Mouse (Mus musculus): ENCODE measurements around the gene Mcf2l.

Mcf2l gene

DNA sequence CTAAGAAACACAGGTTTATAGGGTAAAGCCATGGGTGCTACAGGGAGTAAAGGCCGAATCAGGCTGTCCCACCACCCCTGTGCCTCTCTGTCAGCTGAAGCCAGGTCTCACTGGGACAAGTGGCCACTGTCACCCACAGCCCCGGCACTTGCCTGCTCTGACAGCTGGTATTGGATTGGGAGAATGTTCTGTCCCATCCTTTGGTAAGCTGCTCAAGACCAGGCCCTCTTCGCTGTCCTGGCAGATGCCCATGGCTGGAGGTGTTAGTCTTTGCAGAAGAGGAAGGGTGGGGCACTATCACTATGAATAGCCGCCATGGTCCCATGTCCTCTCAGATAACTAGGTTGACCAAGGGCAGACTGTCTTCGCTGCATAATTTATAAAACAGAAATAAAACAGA, 40.0 kb upstream of the Mcf2l start:
- H3K36me3 ChIP-seq (ENCODE audit: insufficient read depth, low read length): peaks cover 91% of the 10 kb centered on the region
- no peaks in the 10 kb centered on the region for H3K27me3 ChIP-seq (ENCODE audit: insufficient read depth, low read length)
- no peak overlapping the region for H3K4me3 ChIP-seq (replicated peaks; ENCODE audit: low read length)
- 0 out of 2 replicates have a peak, but pooled peaks cover 4% of the 10 kb centered on the region for H3K4me1 ChIP-seq (replicated peaks; ENCODE audit: low read depth, low read length)
- H3K9me3 ChIP-seq (ENCODE audit: low read length): no peaks in the 10 kb centered on the region
- TF ChIP-seq CTCF (conservative IDR thresholded peaks at IDR 0.05; ENCODE audit: low read length) (no peak), NANOG (IDR thresholded peaks at IDR 0.05; ENCODE audit: borderline replicate concordance, low read length) (no peak), POU5F1 (IDR thresholded peaks at IDR 0.05; ENCODE audit: borderline replicate concordance, low read length) (no peak)

DNA sequence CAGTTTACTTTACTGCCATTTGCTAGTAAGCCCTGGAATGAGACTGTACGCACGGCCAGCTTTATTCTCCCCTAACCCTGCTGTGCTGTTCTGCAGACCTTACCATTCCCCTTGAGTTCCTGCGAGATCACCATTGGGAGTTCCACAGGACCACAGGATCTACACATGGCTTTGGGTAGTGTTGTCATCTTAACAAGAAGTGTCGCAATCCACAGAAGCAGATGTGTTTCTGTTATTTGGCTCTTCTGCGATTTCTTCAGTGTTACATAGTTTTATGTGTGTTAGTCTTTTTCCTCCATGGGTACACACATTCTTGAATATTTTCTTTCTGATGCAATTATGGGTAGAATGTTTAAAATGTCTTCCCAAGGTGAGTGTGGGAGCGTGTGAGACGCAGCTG, 32.8 kb upstream of the Mcf2l start:
- H3K27me3 ChIP-seq (ENCODE audit: insufficient read depth, low read length): no peaks in the 10 kb centered on the region
- H3K4me1 ChIP-seq (replicated peaks; ENCODE audit: low read depth, low read length): peaks cover 4% of the 10 kb centered on the region; the same call in 1 of the 2 replicates
- H3K36me3 ChIP-seq (ENCODE audit: insufficient read depth, low read length): peaks cover 92% of the 10 kb centered on the region
- H3K4me3 ChIP-seq (replicated peaks; ENCODE audit: low read length): no peak overlapping the region
- TF ChIP-seq NANOG (IDR thresholded peaks at IDR 0.05; ENCODE audit: borderline replicate concordance, low read length): no peak
- TF ChIP-seq CTCF (conservative IDR thresholded peaks at IDR 0.05; ENCODE audit: low read length): no peak
- H3K9me3 ChIP-seq (ENCODE audit: low read length): no peaks in the 10 kb centered on the region

DNA sequence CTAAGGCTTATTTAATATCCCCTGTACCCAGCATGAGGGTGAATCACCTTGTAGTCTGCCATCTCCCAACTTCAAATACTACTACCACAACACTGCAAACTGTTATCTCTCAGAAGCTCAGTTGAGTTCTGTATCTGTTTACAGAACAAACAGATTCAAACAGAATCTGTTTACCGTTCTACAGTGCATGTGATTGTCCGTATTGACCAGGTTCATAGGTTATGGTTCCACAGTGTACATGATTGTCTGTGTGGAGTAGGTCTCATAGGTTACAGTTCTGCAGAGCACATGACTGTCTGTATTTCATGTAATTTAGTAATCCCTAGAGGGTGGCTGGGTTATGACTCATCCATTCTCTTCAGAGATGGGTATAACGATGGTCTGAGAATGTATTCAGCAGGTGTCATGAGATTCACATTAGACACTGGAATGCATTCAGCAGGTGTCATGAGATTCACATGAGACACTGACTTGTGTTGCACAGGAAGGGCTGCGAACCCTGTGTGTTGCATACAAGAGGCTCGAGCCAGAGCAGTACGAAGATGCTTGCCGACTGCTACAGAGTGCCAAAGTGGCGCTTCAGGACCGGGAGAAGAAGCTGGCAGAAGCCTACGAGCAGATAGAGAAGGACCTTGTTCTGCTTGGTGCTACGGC, 31.1 kb upstream of the Mcf2l start:
- Histone ChIP-seq H3K4me1 (replicated peaks; ENCODE audit: low read depth, low read length) (no peaks in the 10 kb centered on the region; the same call in 1 of the 2 replicates), H3K27me3 (ENCODE audit: insufficient read depth, low read length) (no peaks in the 10 kb centered on the region)

DNA sequence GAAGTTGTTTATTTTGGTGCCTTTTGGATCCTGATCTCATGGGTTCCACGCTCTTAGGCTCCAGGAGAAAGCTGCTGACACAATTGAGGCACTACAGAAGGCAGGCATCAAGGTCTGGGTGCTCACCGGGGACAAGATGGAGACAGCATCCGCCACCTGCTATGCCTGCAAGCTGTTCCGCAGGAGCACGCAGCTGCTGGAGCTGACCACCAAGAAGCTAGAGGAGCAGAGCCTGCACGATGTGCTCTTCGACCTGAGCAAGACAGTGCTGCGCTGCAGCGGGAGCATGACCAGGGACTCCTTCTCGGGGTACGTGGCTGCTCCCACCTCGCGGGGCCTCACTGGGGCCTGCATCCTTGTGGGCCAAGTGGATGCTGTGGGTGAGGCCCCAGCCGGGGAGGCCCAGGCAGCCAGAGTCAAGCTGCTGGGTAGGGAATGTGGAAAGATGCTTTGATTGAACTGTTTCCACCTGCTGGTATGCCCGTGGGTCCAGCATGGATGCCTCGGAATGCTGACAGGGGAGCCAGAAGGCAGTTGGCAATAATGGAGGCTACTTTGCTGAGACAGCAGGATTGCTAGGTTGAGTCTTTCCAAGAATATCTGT, 29.2 kb upstream of the Mcf2l start:
- no peak overlapping the region for H3K4me3 ChIP-seq (replicated peaks; ENCODE audit: low read length)
- peaks cover 94% of the 10 kb centered on the region for H3K36me3 ChIP-seq (ENCODE audit: insufficient read depth, low read length)
- H3K9me3 ChIP-seq (ENCODE audit: low read length): no peaks in the 10 kb centered on the region
- no peaks in the 10 kb centered on the region for H3K27me3 ChIP-seq (ENCODE audit: insufficient read depth, low read length)
- TF ChIP-seq CTCF (conservative IDR thresholded peaks at IDR 0.05; ENCODE audit: low read length): no peak
- no peaks in the 10 kb centered on the region; the same call in 1 of the 2 replicates for H3K4me1 ChIP-seq (replicated peaks; ENCODE audit: low read depth, low read length)

More for the DNA sequence above, 31.1 kb upstream of the Mcf2l start:
- Histone ChIP-seq H3K4me3 (replicated peaks; ENCODE audit: low read length) (no peak overlapping the region), H3K36me3 (ENCODE audit: insufficient read depth, low read length) (peaks cover 93% of the 10 kb centered on the region), H3K9me3 (ENCODE audit: low read length) (no peaks in the 10 kb centered on the region)
- no peak for TF ChIP-seq CTCF (conservative IDR thresholded peaks at IDR 0.05; ENCODE audit: low read length)
- no peak for TF ChIP-seq NANOG (IDR thresholded peaks at IDR 0.05; ENCODE audit: borderline replicate concordance, low read length)
- no peak for TF ChIP-seq POU5F1 (IDR thresholded peaks at IDR 0.05; ENCODE audit: borderline replicate concordance, low read length)

DNA sequence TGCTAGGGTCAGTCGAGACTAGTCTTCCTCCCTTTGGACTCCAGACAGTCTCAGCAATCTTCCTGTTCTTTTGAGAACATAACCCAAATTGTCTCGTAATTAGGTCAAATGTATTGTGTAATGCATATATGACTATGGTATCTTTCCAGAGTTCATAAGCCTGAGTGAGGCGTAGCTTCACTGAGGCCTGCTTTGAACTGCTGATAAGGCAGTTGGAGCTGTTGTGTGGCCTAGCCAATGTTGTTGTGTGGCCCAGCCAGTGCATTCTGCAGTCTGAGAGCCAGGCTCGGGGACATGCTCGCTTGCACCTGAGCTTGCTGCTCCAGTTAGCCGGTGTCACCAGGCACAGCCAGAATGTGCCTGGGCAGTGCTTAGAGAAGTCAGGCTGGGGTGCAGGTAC, 27.2 kb upstream of the Mcf2l start:
- no peaks in the 10 kb centered on the region for H3K9me3 ChIP-seq (ENCODE audit: low read length)
- TF ChIP-seq NANOG (IDR thresholded peaks at IDR 0.05; ENCODE audit: borderline replicate concordance, low read length): no peak
- no peak for TF ChIP-seq POU5F1 (IDR thresholded peaks at IDR 0.05; ENCODE audit: borderline replicate concordance, low read length)
- no peak for TF ChIP-seq CTCF (conservative IDR thresholded peaks at IDR 0.05; ENCODE audit: low read length)

DNA sequence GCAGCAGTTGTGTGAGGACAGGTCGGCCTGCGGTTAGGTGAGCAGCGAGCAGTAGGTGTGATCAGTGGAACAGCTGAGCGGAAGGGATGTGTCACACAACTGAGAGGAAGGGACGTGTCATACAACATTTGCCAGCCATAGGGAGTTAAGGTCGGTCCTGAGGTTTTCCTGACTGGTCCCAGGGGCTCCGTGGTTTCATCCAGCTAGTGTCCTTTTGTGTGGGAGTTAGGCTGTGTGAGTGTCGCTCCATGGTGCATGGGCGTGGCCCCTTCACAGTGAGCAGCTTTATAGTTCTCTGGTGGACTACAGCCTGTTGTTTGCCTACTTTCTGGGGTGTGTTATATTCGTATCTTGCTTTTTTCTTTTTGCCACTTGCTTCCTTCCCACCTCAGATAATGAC, 22.4 kb upstream of the Mcf2l start:
- Histone ChIP-seq H3K4me3 (replicated peaks; ENCODE audit: low read length) (no peak overlapping the region), H3K4me1 (replicated peaks; ENCODE audit: low read depth, low read length) (peaks cover 15% of the 10 kb centered on the region), H3K36me3 (ENCODE audit: insufficient read depth, low read length) (peaks cover 62% of the 10 kb centered on the region), H3K9me3 (ENCODE audit: low read length) (no peaks in the 10 kb centered on the region), H3K27me3 (ENCODE audit: insufficient read depth, low read length) (no peaks in the 10 kb centered on the region)
- TF ChIP-seq POU5F1 (IDR thresholded peaks at IDR 0.05; ENCODE audit: borderline replicate concordance, low read length) (no peak), NANOG (IDR thresholded peaks at IDR 0.05; ENCODE audit: borderline replicate concordance, low read length) (no peak), CTCF (conservative IDR thresholded peaks at IDR 0.05; ENCODE audit: low read length) (no peak)

More for the DNA sequence above, 27.2 kb upstream of the Mcf2l start:
- peaks cover 4% of the 10 kb centered on the region for H3K4me1 ChIP-seq (replicated peaks; ENCODE audit: low read depth, low read length)
- peaks cover 89% of the 10 kb centered on the region for H3K36me3 ChIP-seq (ENCODE audit: insufficient read depth, low read length)
- H3K27me3 ChIP-seq (ENCODE audit: insufficient read depth, low read length): no peaks in the 10 kb centered on the region
- H3K4me3 ChIP-seq (replicated peaks; ENCODE audit: low read length): no peak overlapping the region

DNA sequence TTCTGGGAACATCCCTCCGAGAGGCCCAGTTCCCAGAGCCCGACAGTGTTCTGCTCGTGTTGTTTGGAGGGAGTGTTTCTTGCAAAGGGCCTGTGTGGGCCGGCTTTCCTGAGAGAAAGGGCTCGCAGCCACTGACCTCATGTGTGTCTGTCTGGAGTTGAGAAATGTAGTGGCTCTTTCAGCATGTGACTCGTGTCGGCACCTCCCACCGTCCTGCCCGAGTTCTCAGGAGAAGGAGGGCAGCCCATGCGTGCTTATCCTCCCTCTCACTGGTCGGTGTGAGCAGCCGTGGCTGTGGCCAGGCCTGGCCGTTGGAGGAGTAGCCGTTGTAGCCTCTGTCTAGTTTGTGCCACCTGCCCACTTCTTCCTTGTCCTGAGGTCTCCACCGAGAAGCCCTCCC, 17.6 kb upstream of the Mcf2l start:
- no peak overlapping the region for H3K4me3 ChIP-seq (replicated peaks; ENCODE audit: low read length)
- H3K27me3 ChIP-seq (ENCODE audit: insufficient read depth, low read length): no peaks in the 10 kb centered on the region
- no peaks in the 10 kb centered on the region for H3K9me3 ChIP-seq (ENCODE audit: low read length)
- peaks cover 54% of the 10 kb centered on the region for H3K36me3 ChIP-seq (ENCODE audit: insufficient read depth, low read length)
- H3K4me1 ChIP-seq (replicated peaks; ENCODE audit: low read depth, low read length): peaks cover 27% of the 10 kb centered on the region
- TF ChIP-seq NANOG (IDR thresholded peaks at IDR 0.05; ENCODE audit: borderline replicate concordance, low read length) (no peak), CTCF (conservative IDR thresholded peaks at IDR 0.05; ENCODE audit: low read length) (no peak), POU5F1 (IDR thresholded peaks at IDR 0.05; ENCODE audit: borderline replicate concordance, low read length) (no peak)

DNA sequence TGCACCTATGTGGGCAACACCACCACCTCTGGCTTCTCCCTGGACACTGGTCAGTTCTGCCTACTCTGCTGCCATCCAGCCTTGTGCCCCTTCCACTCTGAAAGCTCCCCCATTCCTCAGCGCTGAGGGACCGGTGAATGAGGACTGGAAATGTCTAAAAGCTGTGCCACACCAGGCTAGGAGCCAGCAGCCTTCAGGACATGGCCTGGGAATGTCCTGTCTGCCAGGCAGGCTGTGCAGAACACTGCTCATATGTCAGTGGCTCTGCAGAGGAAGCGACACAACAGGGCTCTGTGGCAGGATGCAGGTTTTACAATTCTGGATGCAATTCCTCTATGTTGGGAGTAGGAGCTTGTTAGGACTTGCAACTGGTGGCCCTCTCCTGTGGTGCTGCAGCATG, 10.5 kb upstream of the Mcf2l start:
- Histone ChIP-seq H3K27me3 (ENCODE audit: insufficient read depth, low read length) (no peaks in the 10 kb centered on the region), H3K4me1 (replicated peaks; ENCODE audit: low read depth, low read length) (peaks cover 36% of the 10 kb centered on the region), H3K36me3 (ENCODE audit: insufficient read depth, low read length) (peaks cover 50% of the 10 kb centered on the region), H3K9me3 (ENCODE audit: low read length) (no peaks in the 10 kb centered on the region), H3K4me3 (replicated peaks; ENCODE audit: low read length) (no peak overlapping the region)
- TF ChIP-seq POU5F1 (IDR thresholded peaks at IDR 0.05; ENCODE audit: borderline replicate concordance, low read length) (no peak), CTCF (conservative IDR thresholded peaks at IDR 0.05; ENCODE audit: low read length) (no peak), NANOG (IDR thresholded peaks at IDR 0.05; ENCODE audit: borderline replicate concordance, low read length) (no peak)

DNA sequence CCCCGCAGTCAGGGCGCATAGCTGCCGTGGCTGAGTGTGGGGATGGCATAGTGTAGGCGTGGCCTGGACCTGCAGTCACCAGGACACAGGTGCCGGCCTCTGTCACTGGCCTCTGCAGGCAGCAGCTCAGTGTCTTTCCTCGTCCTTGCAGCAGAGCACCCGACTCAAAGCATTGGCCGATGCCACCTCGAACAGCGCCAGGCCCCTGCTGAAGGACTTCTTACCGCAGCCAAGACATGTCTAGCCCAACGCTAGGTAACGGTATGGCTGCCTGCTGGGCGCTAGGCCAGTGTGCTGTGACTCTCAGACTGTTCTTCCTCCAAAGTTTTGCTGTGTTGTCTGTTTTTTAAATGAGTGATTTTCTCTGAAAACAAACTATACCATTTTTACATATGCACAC, 10.0 kb upstream of the Mcf2l start:
- no peak overlapping the region for H3K4me3 ChIP-seq (replicated peaks; ENCODE audit: low read length)
- no peaks in the 10 kb centered on the region for H3K27me3 ChIP-seq (ENCODE audit: insufficient read depth, low read length)
- TF ChIP-seq NANOG (IDR thresholded peaks at IDR 0.05; ENCODE audit: borderline replicate concordance, low read length): no peak
- no peak for TF ChIP-seq POU5F1 (IDR thresholded peaks at IDR 0.05; ENCODE audit: borderline replicate concordance, low read length)
- TF ChIP-seq CTCF (conservative IDR thresholded peaks at IDR 0.05; ENCODE audit: low read length): no peak

More for the DNA sequence above, 10.0 kb upstream of the Mcf2l start:
- H3K9me3 ChIP-seq (ENCODE audit: low read length): no peaks in the 10 kb centered on the region
- H3K36me3 ChIP-seq (ENCODE audit: insufficient read depth, low read length): peaks cover 44% of the 10 kb centered on the region
- peaks cover 31% of the 10 kb centered on the region for H3K4me1 ChIP-seq (replicated peaks; ENCODE audit: low read depth, low read length)

Data from E14TG2a.4 (cell line).